Mouse (Mus musculus) spleen, adult 2 months (tissue): ENCODE measurements around the gene Krtap1-5. TPM values are rescaled to one million over a fixed set of nuclear protein-coding genes. Genes with fewer than 3 reads are reported as not detected.

Experiments
- DNase-seq, 2 experiments: peaks; one replicate each; pipeline versions ENCODE4 v3.0.0 to v3.0.0-alpha.2; 2012 to 2021; ENCODE audit warnings: low spot score in 2 of 2, low read depth in 1 of 2
- H3K27ac ChIP-seq: fragments of 200-500 bp; 2 replicates; pipeline ENCODE4 v1.5.1; 2012; ENCODE audit warnings: low read length, inconsistent platforms; ENCODE audit not compliant: insufficient read depth
- H3K27me3 ChIP-seq: fragments of 200-500 bp; 2 replicates; pipeline ENCODE4 v1.6.1; 2012; ENCODE audit warnings: mild to moderate bottlenecking, moderate library complexity, low read length, inconsistent platforms; ENCODE audit not compliant: control insufficient read depth, insufficient read depth
- H3K36me3 ChIP-seq: fragments of 200-500 bp; 2 replicates; pipeline ENCODE4 v1.6.1; 2012; ENCODE audit warnings: mild to moderate bottlenecking, low read length, inconsistent platforms; ENCODE audit not compliant: control insufficient read depth, insufficient read depth
- H3K4me1 ChIP-seq: fragments of 200-500 bp; 2 replicates; pipeline ENCODE4 v1.6.1; 2011; ENCODE audit warnings: inconsistent platforms; ENCODE audit not compliant: control insufficient read depth, insufficient read depth, insufficient read length
- H3K4me3 ChIP-seq: fragments of 200-500 bp; 2 replicates; pipeline ENCODE4 v1.5.1; 2011; ENCODE audit warnings: mild to moderate bottlenecking, inconsistent platforms; ENCODE audit not compliant: insufficient read depth, insufficient read length; ENCODE audit errors: extremely low read depth
- CTCF ChIP-seq: fragments of 200-500 bp; IDR thresholded peaks from 2 replicates; pipeline ENCODE4 v1.5.1; 2011; ENCODE audit warnings: mild to moderate bottlenecking, inconsistent platforms; ENCODE audit not compliant: insufficient read depth, insufficient read length, insufficient replicate concordance; ENCODE audit errors: extremely low read depth
- POLR2A ChIP-seq: fragments of 200-500 bp; IDR thresholded peaks from 2 replicates; pipeline ENCODE4 v1.6.1; 2011; ENCODE audit warnings: low read depth, low read length, inconsistent platforms
- WGBS: fragments of 180-500 bp; shearing (Covaris S2); methylation state at CpG from one replicate; pipeline ENCODE4 v1.1.7; 2018; 5-methylcytosine and 5-hydroxymethylcytosine counted together
- polyA plus RNA-seq: library from polyadenylated mRNA; depleted of rRNA; stranded (reverse); fragments of >200 nt; gene quantifications from 2 replicates; pipeline ENCODE4 v1.2.3, GENCODE M21; 2012

Krtap1-5 gene
- polyA plus RNA-seq, 1 experiment: not detected

- TF ChIP-seq CTCF (no peak), POLR2A (no peak)
- Histone ChIP-seq H3K4me3 (no peak within 1 kb of the TSS), H3K27me3 (no peaks in the 10 kb centered on the region), H3K27ac (no peak within 1 kb of the TSS), H3K36me3 (no peaks in the 10 kb centered on the region), H3K4me1 (no peaks in the 10 kb centered on the region)
- WGBS: 75% methylated on average over 6 of the region's 6 CpGs
- DNase-seq: no peak
These were observed 10.2 kb upstream of the Krtap1-5 start, which contains the start of gene Krtap1-3 for GRCm38 (mm10) chr11:99590981-99591380. Gene Krtap1-3, minus strand, starts transcription at chr11:99591339.

DNA sequence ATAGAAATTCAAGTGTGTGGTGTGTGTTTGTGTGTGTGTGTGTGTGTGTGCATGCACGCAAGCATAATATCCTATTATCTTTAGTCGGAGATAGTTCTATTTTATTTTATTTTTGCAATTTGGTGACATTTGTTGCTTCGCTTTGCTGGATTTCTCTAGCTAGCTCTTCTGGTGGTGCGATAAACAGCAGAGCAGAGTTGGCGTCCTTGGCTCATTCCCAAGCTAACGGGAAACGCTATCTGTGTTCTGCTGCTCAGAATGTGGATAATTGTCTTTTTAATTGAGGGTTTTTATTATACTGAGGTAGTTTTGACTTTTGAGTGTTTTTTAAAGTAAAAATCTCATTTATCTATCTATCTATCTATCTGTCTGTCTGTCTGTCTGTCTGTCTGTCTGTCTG lies 4.3 kb upstream of the Krtap1-5 start:
- Histone ChIP-seq H3K36me3 (no peaks in the 10 kb centered on the region), H3K27me3 (no peaks in the 10 kb centered on the region), H3K4me3 (no peak overlapping the region), H3K27ac (no peak overlapping the region), H3K4me1 (no peaks in the 10 kb centered on the region)
- DNase-seq: no peak
- TF ChIP-seq POLR2A: no peak
- TF ChIP-seq CTCF: no peak
- 86% methylated on average over 7 of the region's 7 CpGs for WGBS

DNA sequence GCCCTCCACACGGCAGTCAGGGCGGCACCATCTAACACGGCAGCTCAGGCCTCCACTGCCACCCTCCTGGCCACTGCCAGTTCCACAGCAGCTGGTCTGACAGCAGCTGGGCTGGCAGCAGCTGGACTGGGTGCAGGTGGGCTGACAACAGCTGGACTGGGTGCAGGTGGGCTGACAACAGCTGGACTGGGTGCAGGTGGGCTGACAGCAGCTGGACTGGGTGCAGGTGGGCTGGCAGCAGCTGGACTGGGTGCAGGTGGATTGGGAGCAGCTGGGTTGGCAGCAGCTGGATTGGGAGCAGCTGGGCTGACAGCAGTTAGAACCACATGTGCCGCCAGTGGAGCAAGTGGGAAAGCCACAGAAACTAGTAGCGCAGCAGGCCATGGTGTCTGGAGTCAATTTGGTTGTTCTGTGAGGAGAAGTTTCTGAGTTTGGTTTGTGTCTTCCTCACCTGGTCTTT lies 2.5 kb upstream of the Krtap1-5 start, which contains the start of gene Krtap1-4:
Krtap1-4 (minus strand) TSS at position 410 of the 460 bp plus-strand sequence.
- WGBS: 76% methylated on average over 5 of the region's 5 CpGs

GRCm38 (mm10) chr11:99581564-99581963 lies 748 bp upstream of the Krtap1-5 start:
- H3K27me3 ChIP-seq: no peaks in the 10 kb centered on the region

More for the DNA sequence above, 2.5 kb upstream of the Krtap1-5 start, which contains the start of gene Krtap1-4:
- H3K4me1 ChIP-seq: no peaks in the 10 kb centered on the region
- H3K27ac ChIP-seq: no peak within 1 kb of the TSS
- H3K4me3 ChIP-seq: no peak within 1 kb of the TSS
- no peaks in the 10 kb centered on the region for H3K27me3 ChIP-seq
- H3K36me3 ChIP-seq: no peaks in the 10 kb centered on the region
- no peak for DNase-seq
- no peak for TF ChIP-seq POLR2A
- no peak for TF ChIP-seq CTCF

DNA sequence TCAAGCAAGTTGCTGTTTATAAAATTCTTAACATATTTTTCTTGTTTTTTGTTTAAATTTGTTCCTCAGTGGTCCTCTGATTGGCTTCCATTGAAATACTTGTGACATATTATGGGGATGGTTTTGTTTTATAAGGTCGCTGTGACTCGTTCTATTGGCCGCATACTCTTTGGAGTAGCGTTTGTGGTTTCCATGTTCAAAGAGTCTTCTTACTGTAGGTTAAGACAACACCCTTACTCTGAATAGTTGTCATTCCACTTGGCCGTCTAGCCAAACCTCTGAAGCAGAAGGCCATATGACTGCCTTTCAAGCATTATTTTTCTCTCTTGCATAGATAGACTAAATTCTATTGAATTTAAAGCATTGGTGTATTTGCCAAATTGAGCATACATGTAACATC lies 235 bp upstream of the Krtap1-5 start:
- H3K4me3 ChIP-seq: no peak overlapping the region

More at GRCm38 (mm10) chr11:99581564-99581963, 748 bp upstream of the Krtap1-5 start:
- no peak for TF ChIP-seq POLR2A
- no peak for TF ChIP-seq CTCF
- no peaks in the 10 kb centered on the region for H3K36me3 ChIP-seq
- 81% methylated on average over 6 of the region's 6 CpGs for WGBS
- no peak overlapping the region for H3K27ac ChIP-seq
- H3K4me1 ChIP-seq: no peaks in the 10 kb centered on the region
- no peak for DNase-seq
- H3K4me3 ChIP-seq: no peak overlapping the region

DNA sequence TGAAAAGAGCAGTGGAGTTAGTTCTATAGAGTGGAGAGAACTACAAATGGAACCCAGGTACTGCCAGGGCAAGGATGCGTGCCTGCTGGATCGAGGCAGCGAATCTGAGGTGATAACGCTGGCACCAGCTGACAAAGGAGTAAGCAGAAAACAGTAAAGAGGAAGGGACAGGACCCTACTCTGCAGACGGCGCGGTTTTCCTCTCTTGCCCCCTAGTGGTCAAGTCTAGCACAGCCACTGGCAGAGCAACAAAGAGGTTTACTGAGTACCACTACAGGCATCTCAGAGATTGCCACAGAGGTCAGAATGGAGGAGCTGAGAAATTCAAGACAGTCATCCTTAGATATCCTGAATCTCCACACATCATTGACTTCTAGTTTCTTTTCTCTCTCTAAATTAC lies 6.7 kb downstream of the Krtap1-5 start:
- WGBS: 2% methylated on average over 7 of the region's 7 CpGs
- Histone ChIP-seq H3K27ac (no peak overlapping the region), H3K4me1 (no peaks in the 10 kb centered on the region; the same call in 1 of the 2 replicates), H3K4me3 (no peak overlapping the region), H3K36me3 (no peaks in the 10 kb centered on the region), H3K27me3 (no peaks in the 10 kb centered on the region)
- peak in 1 of 2 experiments; percentile 27 for DNase-seq
- TF ChIP-seq POLR2A (no peak), CTCF (peak; percentile 53; the same call in 1 of the 2 replicates)

More for the DNA sequence above, 235 bp upstream of the Krtap1-5 start:
- Histone ChIP-seq H3K36me3 (no peaks in the 10 kb centered on the region), H3K4me1 (no peaks in the 10 kb centered on the region), H3K27me3 (no peaks in the 10 kb centered on the region), H3K27ac (no peak overlapping the region)
- no peak for TF ChIP-seq CTCF
- no peak for TF ChIP-seq POLR2A
- no peak for DNase-seq
- 90% methylated on average over 5 of the region's 5 CpGs for WGBS

GRCm38 (mm10) chr11:99573164-99573563 lies 7.7 kb downstream of the Krtap1-5 start:
- Histone ChIP-seq H3K27me3 (no peaks in the 10 kb centered on the region), H3K4me1 (no peaks in the 10 kb centered on the region; the same call in 1 of the 2 replicates), H3K27ac (no peak overlapping the region), H3K36me3 (no peaks in the 10 kb centered on the region), H3K4me3 (no peak overlapping the region)
- WGBS: 73% methylated on average over 4 of the region's 4 CpGs
- TF ChIP-seq CTCF: no peak
- TF ChIP-seq POLR2A: no peak
- DNase-seq: no peak
